Comparison of ENCODE assay signal across 9 mouse cellular contexts in the genomic region with DNA sequence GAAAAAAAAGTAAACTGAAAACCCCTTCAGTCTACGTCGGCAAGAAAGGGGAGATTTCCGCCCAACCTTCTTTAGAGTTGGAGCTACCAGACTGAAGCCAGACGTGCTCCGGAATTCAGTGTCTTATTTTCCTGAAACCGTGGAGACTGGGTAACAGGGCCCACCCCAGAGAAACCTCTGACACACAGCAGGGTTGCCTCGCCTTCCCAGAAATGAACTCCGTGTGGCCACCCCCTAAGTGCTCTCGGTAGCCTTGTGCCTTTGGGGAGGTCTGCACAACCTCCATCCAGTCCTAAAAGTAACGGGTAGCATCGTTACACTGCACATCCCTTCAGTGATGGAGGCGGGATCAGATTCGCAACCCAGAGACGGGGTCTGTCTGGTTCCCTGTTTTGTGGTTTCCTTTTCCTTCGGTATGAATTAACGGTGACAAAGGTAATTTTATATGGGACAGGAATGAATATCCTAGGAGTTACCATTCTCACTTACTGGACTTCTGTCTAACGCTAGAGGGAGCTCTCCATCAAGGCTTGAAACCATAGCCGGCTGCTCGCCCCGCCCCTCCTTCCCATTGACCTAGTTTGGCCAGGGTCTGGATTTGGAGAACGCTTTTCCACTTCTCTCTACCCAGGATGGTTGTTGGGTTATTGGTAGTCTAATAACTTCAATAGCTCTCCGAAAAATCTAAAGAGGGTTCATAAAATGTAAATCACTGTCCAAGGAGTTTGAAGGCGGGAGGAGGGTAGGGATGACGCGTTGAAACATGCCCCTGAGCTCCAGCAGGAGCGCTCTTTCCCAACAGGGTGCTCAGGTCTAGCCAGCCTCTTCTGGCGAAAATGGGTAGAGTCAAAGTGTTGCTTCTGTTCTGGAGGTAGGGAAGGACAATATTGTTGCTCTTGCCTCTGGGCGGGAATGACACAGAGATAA. TPM values are rescaled to one million over a fixed set of nuclear protein-coding genes. Genes with fewer than 3 reads are reported as not detected.
A peak's percentile ranks its signal among the peaks of the same experiment; 100 is the strongest.
DNase-seq lines count a peak whose midpoint lies in the region; ATAC-seq and TF ChIP-seq lines count a peak whose summit lies in the region.
"Had no signal": no experiment of that assay in that cellular context is flagged by ENCODE, and none has a peak within 500 bp of the region (broad histone marks: within the 10 kb centered on the region; RNA-seq: fewer than 3 reads in every experiment).

No protein-coding gene starts in this region.

- ATAC-seq in frontal cortex, adult (ENCODE audit: low TSS enrichment) = peak; percentile 74
- peak; percentile 70 for ATAC-seq in lung, postnatal 0 days

- no peak for DNase-seq in ES-E14 (ENCODE audit: low read depth, low spot score)
- peak; percentile 96 for DNase-seq in cerebellum, adult 9-10 months
- DNase-seq in hindbrain, embryonic 10.5 days (ENCODE audit: low spot score) = peak; percentile 81
- peak; percentile 88 for DNase-seq in layer of hippocampus, adult 9-10 months (ENCODE audit: low spot score)
- DNase-seq in lung, postnatal 0 days (ENCODE audit: low spot score) = peak; percentile 96
- DNase-seq in retina, adult 2 months (ENCODE audit: low read depth, low spot score) = peak; percentile 75
- peak; percentile 75 for DNase-seq in thymus, postnatal 25 days

- no peak overlapping the region for H3K9ac ChIP-seq in ES-E14 (ENCODE audit: insufficient read depth, low read depth, low read length, poor library complexity, severe bottlenecking)
- H3K9ac ChIP-seq in lung, postnatal 0 days (replicated peaks; ENCODE audit: low read depth) = peak overlapping the region; percentile 23; the same call in 1 of the 2 replicates

- TF ChIP-seq CTCF in lung, postnatal 0 days (IDR thresholded peaks at IDR 0.05) = peak; percentile 71

- in situ Hi-C loops in ES-E14 (cut with MboI; ENCODE audit: low sequenced_read_pairs in 2 of 2, unreplicated experiment in 2 of 2) = loop anchor here (10.0 to 25.0 kb wide), 4 partner anchors 330 to 1283 kb away; no protein-coding TSS in a partner anchor

- H3K27me3 ChIP-seq in hindbrain, embryonic 10.5 days (ENCODE audit: insufficient read depth, poor library complexity, severe bottlenecking) = peaks cover 78% of the 10 kb centered on the region
- H3K27me3 ChIP-seq in lung, postnatal 0 days (replicated peaks; ENCODE audit: insufficient read depth, low read length) = no peaks in the 10 kb centered on the region

- H3K4me3 ChIP-seq in ES-E14 (ENCODE audit: insufficient read depth in 1 of 2, low read depth in 1 of 2, low read length in 2 of 2, poor library complexity in 1 of 2, severe bottlenecking in 1 of 2) = peak overlapping the region; percentile 45 to 48
- H3K4me3 ChIP-seq in hindbrain, embryonic 10.5 days = peak overlapping the region; percentile 53
- peak overlapping the region; percentile 46 for H3K4me3 ChIP-seq in lung, postnatal 0 days (ENCODE audit: low read depth, low read length)

- peaks cover 6 to 15% of the 10 kb centered on the region in 2 experiments; a peak in 2 of 4 replicates for H3K4me1 ChIP-seq in ES-E14 (ENCODE audit: control insufficient read depth in 2 of 2, insufficient read depth in 2 of 2, low read length in 2 of 2, poor library complexity in 1 of 2)
- H3K4me1 ChIP-seq in hindbrain, embryonic 10.5 days (replicated peaks) = peaks cover 58% of the 10 kb centered on the region
- H3K4me1 ChIP-seq in lung, postnatal 0 days (ENCODE audit: insufficient read depth, low read depth, low read length) = peaks cover 30% of the 10 kb centered on the region

- H3K36me3 ChIP-seq in ES-E14 (ENCODE audit: control insufficient read depth, insufficient read depth, low read length, poor library complexity, severe bottlenecking) = no peaks in the 10 kb centered on the region
- no peaks in the 10 kb centered on the region for H3K36me3 ChIP-seq in hindbrain, embryonic 10.5 days
- H3K36me3 ChIP-seq in lung, postnatal 0 days (ENCODE audit: insufficient read depth, low read length) = no peaks in the 10 kb centered on the region

- no peak overlapping the region for H3K27ac ChIP-seq in ES-E14 (ENCODE audit: insufficient read depth, low read depth, low read length, poor library complexity, severe bottlenecking)
- no peak overlapping the region for H3K27ac ChIP-seq in hindbrain, embryonic 10.5 days
- peak overlapping the region; percentile 71 for H3K27ac ChIP-seq in lung, postnatal 0 days (ENCODE audit: low read length)

- peak overlapping the region; percentile 80 for H3K4me2 ChIP-seq in lung, postnatal 0 days (replicated peaks; ENCODE audit: low read depth, low read length)

- TF ChIP-seq EP300 in lung, postnatal 0 days (IDR thresholded peaks at IDR 0.05) = peak; percentile 66

- no peaks in the 10 kb centered on the region for H3K9me3 ChIP-seq in ES-E14 (ENCODE audit: control insufficient read depth, insufficient read depth, low read depth, low read length)
- no peaks in the 10 kb centered on the region for H3K9me3 ChIP-seq in hindbrain, embryonic 10.5 days
- H3K9me3 ChIP-seq in lung, postnatal 0 days (ENCODE audit: low read length) = no peaks in the 10 kb centered on the region

- 2% methylated on average over 28 of the region's 28 CpGs for WGBS in hindbrain, embryonic 10.5 days
- 7% methylated on average over 28 of the region's 28 CpGs for WGBS in lung, postnatal 0 days

TF ChIP-seq in ES-E14, 5 proteins besides CTCF, POLR2A, EP300 and RAD21:
- TF ChIP-seq ZC3H11A (IDR thresholded peaks at IDR 0.05; ENCODE audit: borderline replicate concordance, low read depth, low read length) (peak; percentile 38), CHD2 (IDR thresholded peaks at IDR 0.05; ENCODE audit: low read depth, low read length) (no peak)

RNA-seq across cellular contexts. Expression of a gene that starts 6.1 kb away (rescaled TPM):
- total RNA-seq in ES-E14 (2012; rRNA removed) = not detected in 2 replicates
- polyA plus RNA-seq in hindbrain, embryonic 10.5 days (2016; fragmentation: Nextera tagmentation; extraction: Ambion mirVana) = not detected in 2 replicates
- not detected in 2 replicates for polyA plus RNA-seq in lung, postnatal 0 days (2015; fragmentation: Nextera tagmentation; extraction: Ambion mirVana)
- polyA plus RNA-seq: gonadal fat pad, adult 2 months had no signal

RNA-seq across cellular contexts. Expression of a gene that starts 6.5 kb away (rescaled TPM):
- total RNA-seq in ES-E14 (2012; rRNA removed) = 1.1 and 1.5 TPM in 2 replicates
- polyA plus RNA-seq in hindbrain, embryonic 10.5 days (2016; fragmentation: Nextera tagmentation; extraction: Ambion mirVana) = 0.16 and 0.19 TPM in 2 replicates
- polyA plus RNA-seq in lung, postnatal 0 days (2015; fragmentation: Nextera tagmentation; extraction: Ambion mirVana) = 2.3 TPM in 2 replicates

RNA-seq across cellular contexts. Expression of a gene that starts 50.0 kb away (rescaled TPM):
- 0.18 TPM in 1 of 2 replicates, not detected in the other for total RNA-seq in ES-E14 (2012; rRNA removed)
- not detected in 2 replicates for polyA plus RNA-seq in hindbrain, embryonic 10.5 days (2016; fragmentation: Nextera tagmentation; extraction: Ambion mirVana)
- polyA plus RNA-seq in lung, postnatal 0 days (2015; fragmentation: Nextera tagmentation; extraction: Ambion mirVana) = not detected in 2 replicates
- polyA plus RNA-seq: gonadal fat pad, adult 2 months had no signal
